Mouse (Mus musculus) midbrain, embryonic 13.5 days (tissue): Measurements from ENCODE around the gene Mrpl43. TPM values are rescaled to one million over a fixed set of nuclear protein-coding genes. Genes with fewer than 3 reads are reported as not detected.

Experiments used
- ATAC-seq: fragments of 200-750 bp; cut with Nextera tagmentation; 2 replicates; pipeline ENCODE4 v1.8.0; 2017; ENCODE audit warnings: mild to moderate bottlenecking, moderate TSS enrichment, moderate library complexity
- H3K27ac ChIP-seq: fragments of 300-500 bp; sonication (generic); 2 replicates; pipeline ENCODE4 v1.5.1; 2015; ENCODE audit warnings: inconsistent platforms, mild to moderate bottlenecking, moderate library complexity
- H3K27me3 ChIP-seq: fragments of 300-500 bp; sonication (generic); 2 replicates; pipeline ENCODE4 v1.6.1; 2015; ENCODE audit warnings: mild to moderate bottlenecking, inconsistent platforms
- H3K36me3 ChIP-seq: fragments of 300-500 bp; sonication (generic); 2 replicates; pipeline ENCODE4 v1.6.1; 2015; ENCODE audit warnings: mild to moderate bottlenecking, inconsistent platforms
- H3K4me1 ChIP-seq: fragments of 300-500 bp; sonication (generic); replicated peaks from 2 replicates; pipeline ENCODE4 v1.6.1; 2015; ENCODE audit warnings: inconsistent platforms
- H3K4me2 ChIP-seq: fragments of 300-500 bp; sonication (generic); replicated peaks from 2 replicates; pipeline ENCODE4 v1.6.1; 2015; ENCODE audit warnings: moderate library complexity, mild to moderate bottlenecking, inconsistent platforms
- H3K4me3 ChIP-seq: fragments of 300-500 bp; sonication (generic); replicated peaks from 2 replicates; pipeline ENCODE4 v1.5.1; 2015; ENCODE audit warnings: mild to moderate bottlenecking, inconsistent platforms
- H3K9ac ChIP-seq: fragments of 300-500 bp; sonication (generic); replicated peaks from 2 replicates; pipeline ENCODE4 v1.6.1; 2015; ENCODE audit warnings: mild to moderate bottlenecking, inconsistent platforms
- H3K9me3 ChIP-seq: fragments of 300-500 bp; sonication (generic); 2 replicates; pipeline ENCODE4 v1.6.1; 2016; ENCODE audit warnings: mild to moderate bottlenecking, inconsistent platforms
- WGBS: fragments of 180-500 bp; shearing (Covaris S2); methylation state at CpG from one replicate; pipeline ENCODE4 v1.1.7; 2015; 5-methylcytosine and 5-hydroxymethylcytosine counted together
- polyA plus RNA-seq: library from polyadenylated mRNA; unstranded; fragments of >200 nt; fragmentation: Nextera tagmentation; extraction: Ambion mirVana; gene quantifications from 2 replicates; pipeline ENCODE4 v1.2.1, GENCODE M21; 2015

Gene Mrpl43
- polyA plus RNA-seq, 1 experiment from 2014 or later = 91.5 TPM

GRCm38 (mm10) chr19:45026958-45027670 is 20.9 kb upstream of the Mrpl43 start:
- Histone ChIP-seq H3K36me3 (peaks cover 61% of the 10 kb centered on the region), H3K4me1 (peaks cover 13% of the 10 kb centered on the region; the same call in 1 of the 2 replicates), H3K9ac (no peak overlapping the region), H3K9me3 (no peaks in the 10 kb centered on the region), H3K4me3 (no peak overlapping the region), H3K4me2 (no peak overlapping the region), H3K27me3 (no peaks in the 10 kb centered on the region), H3K27ac (no peak overlapping the region)
- no peak for ATAC-seq
- WGBS = 86% methylated on average over 6 of the region's 6 CpGs

GRCm38 (mm10) chr19:45025937-45026568 is 19.8 kb upstream of the Mrpl43 start:
- Histone ChIP-seq H3K4me2 (no peak overlapping the region), H3K27ac (no peak overlapping the region), H3K4me1 (peaks cover 21% of the 10 kb centered on the region), H3K4me3 (no peak overlapping the region), H3K36me3 (peaks cover 68% of the 10 kb centered on the region), H3K9ac (no peak overlapping the region), H3K27me3 (no peaks in the 10 kb centered on the region), H3K9me3 (no peaks in the 10 kb centered on the region)
- no peak for ATAC-seq
- WGBS = 94% methylated on average over 37 of the region's 37 CpGs

- no peak overlapping the region for H3K9ac ChIP-seq
- H3K27ac ChIP-seq = no peak overlapping the region
- H3K9me3 ChIP-seq = no peaks in the 10 kb centered on the region
- no peaks in the 10 kb centered on the region for H3K27me3 ChIP-seq
- H3K4me1 ChIP-seq = peaks cover 27% of the 10 kb centered on the region
- H3K4me2 ChIP-seq = no peak overlapping the region
- H3K4me3 ChIP-seq = no peak overlapping the region
- peaks cover 68% of the 10 kb centered on the region for H3K36me3 ChIP-seq
- no peak for ATAC-seq
- 91% methylated on average over 20 of the region's 20 CpGs for WGBS
Observed at GRCm38 (mm10) chr19:45024775-45025174, 18.5 kb upstream of the Mrpl43 start.

- H3K4me1 ChIP-seq = peaks cover 35% of the 10 kb centered on the region
Observed at GRCm38 (mm10) chr19:45023993-45024392, 17.8 kb upstream of the Mrpl43 start.

GRCm38 (mm10) chr19:45021362-45021761 is 15.1 kb upstream of the Mrpl43 start:
- Histone ChIP-seq H3K4me1 (peaks cover 47% of the 10 kb centered on the region), H3K4me2 (peak overlapping the region; percentile 22; the same call in 1 of the 2 replicates), H3K4me3 (no peak overlapping the region), H3K9me3 (no peaks in the 10 kb centered on the region), H3K9ac (peak overlapping the region; percentile 44; the same call in 1 of the 2 replicates), H3K27me3 (no peaks in the 10 kb centered on the region), H3K27ac (no peak overlapping the region), H3K36me3 (peaks cover 42% of the 10 kb centered on the region)
- ATAC-seq = no peak
- 94% methylated on average over 15 of the region's 15 CpGs for WGBS

More at GRCm38 (mm10) chr19:45023993-45024392, 17.8 kb upstream of the Mrpl43 start:
- H3K9me3 ChIP-seq = no peaks in the 10 kb centered on the region
- peaks cover 68% of the 10 kb centered on the region for H3K36me3 ChIP-seq
- 89% methylated on average over 11 of the region's 11 CpGs for WGBS
- no peak overlapping the region for H3K9ac ChIP-seq
- ATAC-seq = no peak; the same call in 1 of the 2 replicates
- H3K27me3 ChIP-seq = no peaks in the 10 kb centered on the region
- H3K4me3 ChIP-seq = no peak overlapping the region
- no peak overlapping the region for H3K4me2 ChIP-seq
- no peak overlapping the region for H3K27ac ChIP-seq

- Histone ChIP-seq H3K4me3 (no peak overlapping the region), H3K4me2 (peak overlapping the region; percentile 22), H3K27ac (no peak overlapping the region), H3K27me3 (no peaks in the 10 kb centered on the region), H3K9me3 (no peaks in the 10 kb centered on the region), H3K36me3 (peaks cover 32% of the 10 kb centered on the region), H3K4me1 (peaks cover 57% of the 10 kb centered on the region), H3K9ac (peak overlapping the region; percentile 44; the same call in 1 of the 2 replicates)
- ATAC-seq = no peak
- WGBS = 75% methylated on average over 6 of the region's 6 CpGs
Observed at GRCm38 (mm10) chr19:45020348-45020747, 14.1 kb upstream of the Mrpl43 start.

GRCm38 (mm10) chr19:45018351-45018831 is 12.1 kb upstream of the Mrpl43 start:
- Histone ChIP-seq H3K9me3 (no peaks in the 10 kb centered on the region), H3K36me3 (peaks cover 14% of the 10 kb centered on the region), H3K27ac (peak overlapping the region; percentile 97), H3K4me1 (peaks cover 69% of the 10 kb centered on the region), H3K9ac (peak overlapping the region; percentile 81), H3K4me2 (peak overlapping the region; percentile 78), H3K27me3 (no peaks in the 10 kb centered on the region), H3K4me3 (peak overlapping the region; percentile 59)
- ATAC-seq = peak; percentile 25; the same call in 1 of the 2 replicates
- WGBS = under 1% methylated on average over 13 of the region's 13 CpGs

- peak overlapping the region; percentile 81 for H3K9ac ChIP-seq
- H3K36me3 ChIP-seq = peaks cover 13% of the 10 kb centered on the region; the same call in 1 of the 2 replicates
- peak overlapping the region; percentile 97 for H3K27ac ChIP-seq
- ATAC-seq = peak; percentile 77
- peak overlapping the region; percentile 78 for H3K4me2 ChIP-seq
- H3K4me1 ChIP-seq = peaks cover 70% of the 10 kb centered on the region
- no peaks in the 10 kb centered on the region for H3K27me3 ChIP-seq
- WGBS = under 1% methylated on average over 44 of the region's 48 CpGs
- H3K9me3 ChIP-seq = no peaks in the 10 kb centered on the region
- peak overlapping the region; percentile 59 for H3K4me3 ChIP-seq
Observed at GRCm38 (mm10) chr19:45017909-45018308, 11.7 kb upstream of the Mrpl43 start.

- Histone ChIP-seq H3K27ac (peak overlapping the region; percentile 97), H3K27me3 (no peaks in the 10 kb centered on the region), H3K36me3 (0 out of 2 replicates have a peak, but pooled peaks cover 7% of the 10 kb centered on the region), H3K9ac (peak overlapping the region; percentile 81), H3K4me2 (peak overlapping the region; percentile 78), H3K4me1 (peaks cover 76% of the 10 kb centered on the region), H3K4me3 (peak overlapping the region; percentile 59), H3K9me3 (no peaks in the 10 kb centered on the region)
- WGBS = 0% methylated on average over 26 of the region's 27 CpGs
- peak; percentile 74 for ATAC-seq
Observed at GRCm38 (mm10) chr19:45017216-45017771, 11.1 kb upstream of the Mrpl43 start.

- no peaks in the 10 kb centered on the region for H3K27me3 ChIP-seq
- H3K27ac ChIP-seq = peak overlapping the region; percentile 97
- WGBS = under 1% methylated on average over 17 of the region's 18 CpGs
- peak overlapping the region; percentile 59 for H3K4me3 ChIP-seq
- ATAC-seq = peak; percentile 52
- peak overlapping the region; percentile 81 for H3K9ac ChIP-seq
- peak overlapping the region; percentile 78 for H3K4me2 ChIP-seq
- no peaks in the 10 kb centered on the region for H3K9me3 ChIP-seq
- H3K4me1 ChIP-seq = peaks cover 74% of the 10 kb centered on the region
- peaks cover 9% of the 10 kb centered on the region for H3K36me3 ChIP-seq
Observed at GRCm38 (mm10) chr19:45016341-45017215, 10.3 kb upstream of the Mrpl43 start.

GRCm38 (mm10) chr19:45015518-45016281 is 9.5 kb upstream of the Mrpl43 start:
- H3K36me3 ChIP-seq = peaks cover 13% of the 10 kb centered on the region
- peak overlapping the region; percentile 97 for H3K27ac ChIP-seq
- H3K4me2 ChIP-seq = peak overlapping the region; percentile 78
- H3K27me3 ChIP-seq = no peaks in the 10 kb centered on the region
- peak; percentile 19 for ATAC-seq
- H3K4me3 ChIP-seq = peak overlapping the region; percentile 59
- peaks cover 65% of the 10 kb centered on the region for H3K4me1 ChIP-seq
- H3K9me3 ChIP-seq = no peaks in the 10 kb centered on the region
- H3K9ac ChIP-seq = peak overlapping the region; percentile 54
- WGBS = under 1% methylated on average over 34 of the region's 34 CpGs
